Mouse (Mus musculus) R1 (cell line): ENCODE measurements at regions not wholly inside any gene's neighbourhood (a gene's known extent, or its start where the extent isn't known, plus 50 kb on each side); places are given as distances from the start of the nearest gene placed in this dataset.
A peak's percentile ranks its signal among the peaks of the same experiment; 100 is the strongest.

Source experiments
- DNase-seq: peaks from one replicate; pipeline ENCODE4 v3.0.0-alpha.2; 2018; ENCODE audit warnings: low read depth, low spot score

- DNase-seq: peak; percentile 3
These were observed 841.0 kb upstream of the Ptprd start for GRCm38 (mm10) chr4:79052723-79053122.
